11 mouse cellular contexts compared by ENCODE assay signal in genomic region chr9:41583276-41583675, GRCm38 (mm10).
DNase-seq lines count a peak whose midpoint lies in the region; ATAC-seq and TF ChIP-seq lines count a peak whose summit lies in the region.
"Had no signal": no experiment of that assay in that cellular context is flagged by ENCODE, and none has a peak within 500 bp of the region (broad histone marks: within the 10 kb centered on the region; RNA-seq: fewer than 3 reads in every experiment).

No protein-coding gene starts in this region.

- 60% methylated on average over 8 of the region's 8 CpGs for WGBS in liver, embryonic 12.5 days (ENCODE audit: insufficient replicate concordance)
- WGBS in liver, postnatal 0 days (ENCODE audit: insufficient replicate concordance), result 67% methylated on average over 8 of the region's 8 CpGs
- 39% methylated on average over 8 of the region's 8 CpGs for WGBS in forebrain, embryonic 11.5 days
- WGBS in intestine, embryonic 16.5 days, result 39% methylated on average over 8 of the region's 8 CpGs
- WGBS in neural tube, embryonic 15.5 days, result 13% methylated on average over 8 of the region's 8 CpGs

- H3K36me3 ChIP-seq in liver, embryonic 12.5 days, result no peaks in the 10 kb centered on the region
- H3K36me3 ChIP-seq in liver, postnatal 0 days (replicated peaks; ENCODE audit: insufficient read depth, low read length), result no peaks in the 10 kb centered on the region
- no peaks in the 10 kb centered on the region for H3K36me3 ChIP-seq in forebrain, embryonic 11.5 days (ENCODE audit: control insufficient read depth, insufficient read depth, low read length)
- H3K36me3 ChIP-seq in intestine, embryonic 16.5 days (ENCODE audit: control insufficient read depth, insufficient read depth, low read length), result no peaks in the 10 kb centered on the region
- H3K36me3 ChIP-seq in neural tube, embryonic 15.5 days, result no peaks in the 10 kb centered on the region
- H3K36me3 ChIP-seq: liver, embryonic 15.5 days had no signal

- no peak for DNase-seq in liver, postnatal 0 days
- DNase-seq in forebrain, embryonic 11.5 days (ENCODE audit: low spot score), result no peak
- no peak for DNase-seq in cerebellum, adult 18-20 months
- DNase-seq in left cerebral cortex, adult 9 months (ENCODE audit: low spot score in 2 of 2), result no peak
- DNase-seq in layer of hippocampus, adult 9-10 months (ENCODE audit: low spot score), result no peak
- DNase-seq: cerebellum, adult 8-10 months; right cerebral cortex, postnatal 14 days had no signal

- H3K27me3 ChIP-seq in liver, embryonic 12.5 days (replicated peaks), result peaks cover 41% of the 10 kb centered on the region
- H3K27me3 ChIP-seq in liver, postnatal 0 days (ENCODE audit: insufficient read depth, low read length), result peaks cover 22% of the 10 kb centered on the region; the same call in 1 of the 2 replicates
- H3K27me3 ChIP-seq in forebrain, embryonic 11.5 days (ENCODE audit: control insufficient read depth, insufficient read depth, low read length), result no peaks in the 10 kb centered on the region
- H3K27me3 ChIP-seq in intestine, embryonic 16.5 days (replicated peaks; ENCODE audit: control insufficient read depth, insufficient read depth, low read length), result no peaks in the 10 kb centered on the region
- no peaks in the 10 kb centered on the region for H3K27me3 ChIP-seq in neural tube, embryonic 15.5 days (replicated peaks)

- TF ChIP-seq EP300 in liver, postnatal 0 days (IDR thresholded peaks at IDR 0.05; ENCODE audit: low read depth), result no peak

- H3K9ac ChIP-seq in liver, embryonic 12.5 days, result no peak overlapping the region
- H3K9ac ChIP-seq in liver, postnatal 0 days (replicated peaks), result no peak overlapping the region
- H3K9ac ChIP-seq in forebrain, embryonic 11.5 days (ENCODE audit: low read length), result peak overlapping the region; percentile 92
- H3K9ac ChIP-seq in intestine, embryonic 16.5 days (ENCODE audit: low read depth, low read length), result peak overlapping the region; percentile 65
- peak overlapping the region; percentile 94 for H3K9ac ChIP-seq in neural tube, embryonic 15.5 days (replicated peaks)
- H3K9ac ChIP-seq: liver, embryonic 15.5 days had no signal

- peak overlapping the region; percentile 14 for H3K4me3 ChIP-seq in liver, embryonic 12.5 days
- H3K4me3 ChIP-seq in liver, postnatal 0 days (ENCODE audit: low read depth, low read length), result no peak overlapping the region
- H3K4me3 ChIP-seq in forebrain, embryonic 11.5 days (ENCODE audit: low read depth, low read length), result peak overlapping the region; percentile 67
- H3K4me3 ChIP-seq in intestine, embryonic 16.5 days (ENCODE audit: low read length), result peak overlapping the region; percentile 40
- H3K4me3 ChIP-seq in neural tube, embryonic 15.5 days (replicated peaks), result peak overlapping the region; percentile 62
- H3K4me3 ChIP-seq: liver, embryonic 15.5 days had no signal

- no peaks in the 10 kb centered on the region for H3K9me3 ChIP-seq in liver, embryonic 12.5 days (replicated peaks)
- no peaks in the 10 kb centered on the region for H3K9me3 ChIP-seq in liver, postnatal 0 days (ENCODE audit: low read length)
- no peaks in the 10 kb centered on the region for H3K9me3 ChIP-seq in forebrain, embryonic 11.5 days (ENCODE audit: control insufficient read depth, low read length)
- no peaks in the 10 kb centered on the region for H3K9me3 ChIP-seq in intestine, embryonic 16.5 days (ENCODE audit: control insufficient read depth, low read length)
- no peaks in the 10 kb centered on the region for H3K9me3 ChIP-seq in neural tube, embryonic 15.5 days (replicated peaks)
- H3K9me3 ChIP-seq: liver, embryonic 15.5 days had no signal

- no peak for ATAC-seq in liver, embryonic 12.5 days
- ATAC-seq in liver, postnatal 0 days, result no peak
- ATAC-seq in forebrain, embryonic 11.5 days (replicated peaks; ENCODE audit: low FRiP score), result no peak
- ATAC-seq in intestine, embryonic 16.5 days, result no peak
- ATAC-seq in neural tube, embryonic 15.5 days (ENCODE audit: low FRiP score), result no peak

- H3K4me1 ChIP-seq in liver, embryonic 12.5 days, result no peaks in the 10 kb centered on the region
- no peaks in the 10 kb centered on the region for H3K4me1 ChIP-seq in liver, postnatal 0 days (ENCODE audit: insufficient read depth)
- H3K4me1 ChIP-seq in forebrain, embryonic 11.5 days (replicated peaks; ENCODE audit: control insufficient read depth, insufficient read depth, low read length), result peaks cover 12% of the 10 kb centered on the region
- peaks cover 3% of the 10 kb centered on the region for H3K4me1 ChIP-seq in intestine, embryonic 16.5 days (ENCODE audit: control insufficient read depth, insufficient read depth, low read length)
- H3K4me1 ChIP-seq in neural tube, embryonic 15.5 days, result peaks cover 24% of the 10 kb centered on the region
- H3K4me1 ChIP-seq: liver, embryonic 15.5 days had no signal

- H3K4me2 ChIP-seq in liver, embryonic 12.5 days, result peak overlapping the region; percentile 28; the same call in 1 of the 2 replicates
- H3K4me2 ChIP-seq in liver, postnatal 0 days (ENCODE audit: low read depth, low read length), result no peak overlapping the region
- H3K4me2 ChIP-seq in forebrain, embryonic 11.5 days (ENCODE audit: low read depth, low read length, severe bottlenecking), result peak overlapping the region; percentile 58
- H3K4me2 ChIP-seq in intestine, embryonic 16.5 days (ENCODE audit: low read depth, low read length), result peak overlapping the region; percentile 51
- H3K4me2 ChIP-seq in neural tube, embryonic 15.5 days, result peak overlapping the region; percentile 61
- H3K4me2 ChIP-seq: liver, embryonic 15.5 days had no signal

- TF ChIP-seq CTCF in liver, postnatal 0 days (IDR thresholded peaks at IDR 0.05; ENCODE audit: low read depth), result no peak

- H3K27ac ChIP-seq in liver, embryonic 12.5 days, result no peak overlapping the region
- H3K27ac ChIP-seq in liver, postnatal 0 days (ENCODE audit: low read depth), result no peak overlapping the region
- peak overlapping the region; percentile 96 for H3K27ac ChIP-seq in forebrain, embryonic 11.5 days (ENCODE audit: low read depth, low read length)
- peak overlapping the region; percentile 57; the same call in 1 of the 2 replicates for H3K27ac ChIP-seq in intestine, embryonic 16.5 days (ENCODE audit: low read length)
- peak overlapping the region; percentile 98 for H3K27ac ChIP-seq in neural tube, embryonic 15.5 days (replicated peaks)
- H3K27ac ChIP-seq: liver, embryonic 15.5 days had no signal

Comparison
In these comparisons a context has a peak if more than half of its experiments do, and no peak if none do; other contexts are left out.
1. H3K27ac ChIP-seq: peak in forebrain, embryonic 11.5 days (single experiment), intestine, embryonic 16.5 days (single experiment) and neural tube, embryonic 15.5 days (single experiment); none in liver, embryonic 12.5 days (single experiment) and liver, postnatal 0 days (single experiment).
2. H3K9ac ChIP-seq: peak in forebrain, embryonic 11.5 days (single experiment), intestine, embryonic 16.5 days (single experiment) and neural tube, embryonic 15.5 days (single experiment); none in liver, embryonic 12.5 days (single experiment) and liver, postnatal 0 days (single experiment).